Mouse (Mus musculus) cerebellum, postnatal 14 days (tissue): ENCODE data around the gene Spata20.
A peak's percentile ranks its signal among the peaks of the same experiment; 100 is the strongest.

Source experiments
- DNase-seq, 2 experiments: peaks; one replicate each; pipeline ENCODE4 v3.0.0; 2021; ENCODE audit warnings: mixed read lengths in 2 of 2

The Spata20 gene

GRCm38 (mm10) chr11:94482738-94483137, 3.2 kb downstream of the Spata20 start:
- DNase-seq: peak; percentile 44 to 47

- no peak for DNase-seq
Measured at GRCm38 (mm10) chr11:94481963-94482362, 4.0 kb downstream of the Spata20 start.

GRCm38 (mm10) chr11:94480382-94480781, 5.6 kb downstream of the Spata20 start:
- peak; percentile 45 to 60 for DNase-seq

- DNase-seq: peak; percentile 86 to 87
Measured at GRCm38 (mm10) chr11:94477651-94478050, 8.3 kb downstream of the Spata20 start.

- peak; percentile 58 to 65 for DNase-seq
Measured at GRCm38 (mm10) chr11:94475722-94476121, 10.3 kb downstream of the Spata20 start.

GRCm38 (mm10) chr11:94474544-94474910, 11.5 kb downstream of the Spata20 start:
- DNase-seq: no peak

- peak; percentile 89 to 91 for DNase-seq
Measured at GRCm38 (mm10) chr11:94473707-94474543, 12.1 kb downstream of the Spata20 start, which contains the start of gene Cacna1g. TSS of gene Cacna1g (minus strand) at chr11:94474198.

GRCm38 (mm10) chr11:94472916-94473706, 12.9 kb downstream of the Spata20 start:
- peak; percentile 61 to 62 for DNase-seq

- DNase-seq: peak; percentile 58 to 62
Measured at GRCm38 (mm10) chr11:94472585-94472915, 13.4 kb downstream of the Spata20 start.

GRCm38 (mm10) chr11:94471740-94472584, 14.0 kb downstream of the Spata20 start:
- peak; percentile 63 to 64 for DNase-seq

GRCm38 (mm10) chr11:94470391-94470790, 15.6 kb downstream of the Spata20 start:
- peak in 1 of 2 experiments; percentile 27 for DNase-seq

- DNase-seq: peak; percentile 50 to 52
Measured at GRCm38 (mm10) chr11:94469136-94470064, 16.6 kb downstream of the Spata20 start.

- DNase-seq: peak; percentile 83 to 93
Measured at GRCm38 (mm10) chr11:94468582-94469064, 17.4 kb downstream of the Spata20 start.

- no peak for DNase-seq
Measured at GRCm38 (mm10) chr11:94466333-94466855, 19.6 kb downstream of the Spata20 start.

- no peak for DNase-seq
Measured at GRCm38 (mm10) chr11:94464170-94464569, 21.8 kb downstream of the Spata20 start.

GRCm38 (mm10) chr11:94461856-94462255, 24.1 kb downstream of the Spata20 start:
- no peak for DNase-seq

- DNase-seq: no peak
Measured at GRCm38 (mm10) chr11:94457001-94457400, 29.0 kb downstream of the Spata20 start.

- no peak for DNase-seq
Measured at GRCm38 (mm10) chr11:94456347-94456746, 29.6 kb downstream of the Spata20 start.

GRCm38 (mm10) chr11:94455161-94455820, 30.7 kb downstream of the Spata20 start:
- peak; percentile 58 to 59 for DNase-seq

GRCm38 (mm10) chr11:94454756-94455155, 31.2 kb downstream of the Spata20 start:
- DNase-seq: peak in 1 of 2 experiments; percentile 50
